Mouse (Mus musculus): Measurements from ENCODE around the gene Cox17.

DNA sequence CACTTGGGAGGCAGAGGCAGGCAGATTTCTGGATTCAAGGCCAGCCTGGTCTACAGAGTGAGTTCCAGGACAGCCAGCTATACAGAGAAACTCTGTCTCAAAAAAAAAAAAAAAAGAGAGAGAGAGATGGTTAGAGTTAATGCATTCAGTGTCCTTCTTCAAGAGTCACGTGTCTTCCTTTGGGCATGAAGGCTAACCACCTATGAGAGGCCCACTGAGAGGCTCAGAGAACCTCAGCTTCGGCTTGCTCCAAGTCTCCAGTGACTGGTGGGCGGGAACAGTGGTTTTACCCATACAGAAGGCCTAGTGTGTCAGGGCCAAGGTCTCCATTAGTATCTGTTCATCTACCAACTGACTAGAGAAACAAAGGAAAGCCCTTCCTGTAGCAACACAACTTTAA, 52.3 kb downstream of the Cox17 start:
- no peak for TF ChIP-seq GATA1 (IDR thresholded peaks at IDR 0.05; ENCODE audit: low read length)
- no peak for TF ChIP-seq TAL1 (IDR thresholded peaks at IDR 0.05; ENCODE audit: low read length)
